Mouse (Mus musculus) liver, postnatal 0 days (tissue): ENCODE measurements around the gene C1ql4.

ENCODE experiments used
- CTCF ChIP-seq: sonication (generic); IDR thresholded peaks from 2 replicates; pipeline ENCODE4 v1.5.1; 2016; ENCODE audit warnings: antibody characterized with exemption, low read depth
- EP300 ChIP-seq: IDR thresholded peaks from 2 replicates; pipeline ENCODE4 v1.6.1; 2016; ENCODE audit warnings: antibody characterized with exemption, low read depth, mild to moderate bottlenecking

DNA sequence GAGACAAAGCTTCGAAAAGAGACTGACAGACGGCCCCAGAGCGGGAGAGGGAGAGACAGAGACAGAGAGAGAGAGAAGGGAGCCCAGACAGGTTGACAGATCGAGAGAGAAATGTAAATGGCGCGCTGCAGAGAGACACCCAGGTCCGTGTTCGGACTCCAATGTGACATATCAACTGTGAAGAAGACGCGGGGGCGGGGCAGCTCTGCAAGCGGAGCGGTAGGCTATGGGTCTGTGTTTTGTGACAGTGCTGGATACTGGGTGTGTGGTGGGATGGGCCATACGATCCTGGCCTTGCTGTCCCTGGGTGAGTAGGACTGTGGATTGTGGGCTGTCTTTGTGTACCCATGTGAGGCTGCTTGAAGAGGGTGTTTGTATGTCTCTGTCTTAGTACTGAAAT, 1.5 kb upstream of the C1ql4 start:
- TF ChIP-seq CTCF (no peak), EP300 (no peak)
